Comparison of ENCODE assay signal across 15 mouse cellular contexts in genomic region chr4:48488916-48489315, GRCm38 (mm10).
"Had no signal": no experiment of that assay in that cellular context is flagged by ENCODE, and none has a peak within 500 bp of the region (broad histone marks: within the 10 kb centered on the region; RNA-seq: fewer than 3 reads in every experiment).

No protein-coding gene starts in this region.

- H3K27me3 ChIP-seq: neural tube, embryonic 15.5 days; stomach, embryonic 15.5 days had no signal

- H3K4me3 ChIP-seq: neural tube, embryonic 15.5 days; stomach, embryonic 15.5 days had no signal

- H3K27ac ChIP-seq: neural tube, embryonic 15.5 days; stomach, embryonic 15.5 days; stomach, postnatal 0 days had no signal

- DNase-seq: retina, postnatal 1 day; right cerebral cortex, adult 18-20 months; right cerebral cortex, postnatal 14 days; right cerebral cortex, postnatal 25 days; right cerebral cortex, postnatal 4 days; spleen, adult 18-20 months; thymus, adult 18-20 months; thymus, adult 2 months; thymus, postnatal 14 days; thymus, postnatal 25 days; thymus, postnatal 36 days; thymus, postnatal 4 days had no signal

- H3K4me1 ChIP-seq: stomach, embryonic 15.5 days had no signal
